Mouse (Mus musculus) intestine, embryonic 15.5 days (tissue): ENCODE data around the gene Hunk. TPM values are rescaled to one million over a fixed set of nuclear protein-coding genes. Genes with fewer than 3 reads are reported as not detected.

Experiments used
- ATAC-seq: fragments of 200-750 bp; cut with Nextera tagmentation; 2 replicates; pipeline ENCODE4 v1.8.0; 2017; ENCODE audit warnings: moderate TSS enrichment, moderate library complexity
- H3K27ac ChIP-seq: fragments of 300-500 bp; sonication (generic); 2 replicates; pipeline ENCODE4 v1.5.1; 2015; ENCODE audit warnings: mild to moderate bottlenecking, inconsistent platforms
- H3K27me3 ChIP-seq: fragments of 300-500 bp; sonication (generic); replicated peaks from 2 replicates; pipeline ENCODE4 v1.6.1; 2015; ENCODE audit warnings: inconsistent platforms
- H3K36me3 ChIP-seq: fragments of 300-500 bp; sonication (generic); 2 replicates; pipeline ENCODE4 v1.6.1; 2015; ENCODE audit warnings: inconsistent platforms
- H3K4me1 ChIP-seq: fragments of 300-500 bp; sonication (generic); replicated peaks from 2 replicates; pipeline ENCODE4 v1.6.1; 2015; ENCODE audit warnings: inconsistent platforms
- H3K4me2 ChIP-seq: fragments of 300-500 bp; sonication (generic); replicated peaks from 2 replicates; pipeline ENCODE4 v1.6.1; 2015; ENCODE audit warnings: mild to moderate bottlenecking, inconsistent platforms
- H3K4me3 ChIP-seq: fragments of 300-500 bp; sonication (generic); replicated peaks from 2 replicates; pipeline ENCODE4 v1.5.1; 2015; ENCODE audit warnings: inconsistent platforms
- H3K9ac ChIP-seq: fragments of 300-500 bp; sonication (generic); 2 replicates; pipeline ENCODE4 v1.6.1; 2015; ENCODE audit warnings: inconsistent platforms
- H3K9me3 ChIP-seq: fragments of 300-500 bp; sonication (generic); 2 replicates; pipeline ENCODE4 v1.6.1; 2016; ENCODE audit warnings: inconsistent platforms
- WGBS: fragments of 180-500 bp; shearing (Covaris S2); methylation state at CpG from one replicate; pipeline ENCODE4 v1.1.7; 2015; 5-methylcytosine and 5-hydroxymethylcytosine counted together
- polyA plus RNA-seq: library from polyadenylated mRNA; unstranded; fragments of >200 nt; fragmentation: Nextera tagmentation; extraction: Ambion mirVana; gene quantifications from 2 replicates; pipeline ENCODE4 v1.2.1, GENCODE M21; 2015

Hunk gene
- polyA plus RNA-seq, 1 experiment from 2014 or later, result 6.5 TPM

DNA sequence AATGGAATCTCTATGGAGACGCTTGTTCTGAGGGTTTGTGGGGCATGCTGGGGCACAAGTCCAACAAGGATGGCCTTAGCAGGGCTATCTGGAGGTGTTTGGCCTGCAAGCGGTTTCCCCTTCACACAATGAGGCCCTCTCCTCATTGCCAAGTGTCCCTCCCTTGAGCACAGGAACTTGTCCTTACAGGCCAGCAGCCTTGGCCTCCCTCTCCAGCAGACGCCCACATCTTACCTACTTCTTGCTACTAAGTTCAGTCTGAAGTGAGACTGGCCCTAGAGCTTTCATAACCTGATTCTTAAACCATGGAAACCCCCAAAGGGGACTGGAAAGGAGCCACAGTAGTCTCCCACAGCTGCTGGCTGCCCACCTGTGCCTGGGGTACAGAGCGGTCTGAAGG is 104.3 kb downstream of the Hunk start:
- H3K4me1 ChIP-seq, result no peaks in the 10 kb centered on the region; the same call in 1 of the 2 replicates
- H3K9ac ChIP-seq, result no peak overlapping the region
- ATAC-seq, result no peak
- no peak overlapping the region for H3K27ac ChIP-seq
- WGBS, result 84% methylated on average over 4 of the region's 4 CpGs
- H3K27me3 ChIP-seq, result no peaks in the 10 kb centered on the region
- no peak overlapping the region for H3K4me2 ChIP-seq
- H3K36me3 ChIP-seq, result peaks cover 3% of the 10 kb centered on the region; the same call in 1 of the 2 replicates
- H3K9me3 ChIP-seq, result no peaks in the 10 kb centered on the region
- no peak overlapping the region for H3K4me3 ChIP-seq

DNA sequence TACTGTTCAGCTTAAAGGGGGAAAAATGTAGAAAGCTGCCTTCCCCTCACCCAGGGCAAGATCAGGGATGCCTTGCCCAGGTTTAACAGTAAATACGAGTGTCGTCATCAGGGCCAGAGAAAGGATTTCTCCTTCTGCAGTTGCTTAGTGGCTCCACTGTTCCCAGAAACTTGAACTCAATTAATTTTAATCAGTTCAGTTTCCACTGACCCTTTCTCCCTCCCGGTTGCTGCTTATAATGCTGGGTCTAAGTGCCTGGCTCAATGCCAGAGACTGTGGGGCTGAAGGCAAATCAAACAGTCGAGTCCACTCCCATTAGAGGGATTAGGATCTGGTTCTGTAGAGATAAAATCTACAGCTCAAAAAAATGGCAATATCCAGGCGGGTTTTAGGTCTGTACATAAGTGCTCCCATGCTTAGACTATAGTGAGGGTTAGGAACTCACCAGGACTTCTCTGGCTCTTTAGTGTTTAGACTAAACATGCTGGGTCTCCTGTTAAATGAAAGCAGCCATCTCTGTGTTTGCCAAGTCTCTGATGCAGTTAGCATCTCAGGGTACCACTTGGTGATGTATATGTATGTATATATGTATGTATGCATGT is 106.2 kb downstream of the Hunk start:
- Histone ChIP-seq H3K9ac (no peak overlapping the region), H3K27ac (0 out of 2 replicates have a peak overlapping the region, but pooled peaks have one; percentile 42), H3K9me3 (no peaks in the 10 kb centered on the region), H3K4me3 (no peak overlapping the region), H3K36me3 (peaks cover 3% of the 10 kb centered on the region), H3K4me2 (no peak overlapping the region), H3K27me3 (no peaks in the 10 kb centered on the region), H3K4me1 (no peaks in the 10 kb centered on the region; the same call in 1 of the 2 replicates)
- 28% methylated on average over 5 of the region's 5 CpGs for WGBS
- peak; percentile 25; the same call in 1 of the 2 replicates for ATAC-seq

DNA sequence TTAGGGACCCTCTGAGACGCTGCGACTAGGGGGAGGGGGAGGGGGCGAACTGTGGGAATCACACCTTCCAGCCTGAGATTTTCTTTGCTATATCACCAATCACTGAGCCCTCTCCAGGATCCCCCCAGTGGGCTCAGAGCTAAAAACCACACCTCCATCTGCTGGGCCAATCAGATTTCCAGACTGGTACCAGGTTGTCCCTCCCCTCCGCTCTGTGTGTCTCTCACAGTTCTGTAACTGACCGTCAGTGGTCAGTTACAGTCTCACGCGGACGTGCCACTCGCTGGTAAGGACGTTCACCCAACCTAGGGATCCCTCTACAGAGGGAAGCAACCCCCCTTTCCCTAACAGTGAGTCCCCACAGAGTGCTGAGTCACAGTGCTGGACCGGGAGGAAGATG is 111.1 kb downstream of the Hunk start:
- no peak overlapping the region for H3K4me3 ChIP-seq
- no peaks in the 10 kb centered on the region for H3K9me3 ChIP-seq
- H3K4me1 ChIP-seq, result no peaks in the 10 kb centered on the region
- WGBS, result 65% methylated on average over 11 of the region's 11 CpGs
- no peak overlapping the region for H3K9ac ChIP-seq
- H3K4me2 ChIP-seq, result no peak overlapping the region
- no peak overlapping the region for H3K27ac ChIP-seq
- peaks cover 3% of the 10 kb centered on the region for H3K36me3 ChIP-seq
- no peaks in the 10 kb centered on the region for H3K27me3 ChIP-seq
- no peak for ATAC-seq

DNA sequence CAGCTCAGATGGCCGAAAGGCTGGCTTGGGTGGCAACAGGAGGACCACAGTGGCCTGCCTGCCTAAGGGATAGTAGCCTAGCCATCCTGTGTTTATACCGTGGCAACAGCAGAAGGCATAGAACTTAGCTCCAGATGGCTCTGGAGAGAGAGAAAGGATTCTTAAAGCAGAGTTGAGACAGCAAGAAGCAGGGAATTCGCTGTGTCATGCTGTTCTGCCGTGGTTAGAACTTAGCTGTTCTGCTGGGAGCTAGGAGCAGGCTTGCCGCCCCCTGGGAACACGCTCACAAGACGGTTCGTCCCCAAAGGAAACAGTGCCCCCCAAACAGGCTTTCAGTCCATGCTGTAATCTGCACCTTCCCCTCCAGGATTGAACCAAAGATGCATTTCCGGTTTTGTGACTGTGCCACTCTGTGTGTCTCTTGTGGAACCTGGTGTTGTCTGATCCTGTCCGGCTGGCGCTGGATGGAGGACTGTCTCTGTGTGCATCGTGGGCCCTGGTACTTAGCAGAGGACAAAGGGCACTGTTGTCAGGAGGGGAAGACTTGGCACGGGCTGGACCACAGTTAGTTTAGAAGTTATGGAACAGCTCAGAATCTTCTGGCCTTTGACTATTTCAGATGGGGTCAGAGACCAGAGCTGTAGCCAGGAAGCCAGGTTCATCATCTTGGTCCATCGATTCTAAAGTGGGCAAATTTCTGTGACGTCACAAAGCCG is 112.1 kb downstream of the Hunk start:
- peaks cover 3% of the 10 kb centered on the region for H3K36me3 ChIP-seq
- H3K9me3 ChIP-seq, result no peaks in the 10 kb centered on the region
- no peak overlapping the region for H3K4me2 ChIP-seq
- 83% methylated on average over 16 of the region's 16 CpGs for WGBS
- ATAC-seq, result no peak
- H3K4me3 ChIP-seq, result no peak overlapping the region
- H3K27me3 ChIP-seq, result no peaks in the 10 kb centered on the region
- no peak overlapping the region for H3K27ac ChIP-seq
- no peak overlapping the region for H3K9ac ChIP-seq
- no peaks in the 10 kb centered on the region for H3K4me1 ChIP-seq

DNA sequence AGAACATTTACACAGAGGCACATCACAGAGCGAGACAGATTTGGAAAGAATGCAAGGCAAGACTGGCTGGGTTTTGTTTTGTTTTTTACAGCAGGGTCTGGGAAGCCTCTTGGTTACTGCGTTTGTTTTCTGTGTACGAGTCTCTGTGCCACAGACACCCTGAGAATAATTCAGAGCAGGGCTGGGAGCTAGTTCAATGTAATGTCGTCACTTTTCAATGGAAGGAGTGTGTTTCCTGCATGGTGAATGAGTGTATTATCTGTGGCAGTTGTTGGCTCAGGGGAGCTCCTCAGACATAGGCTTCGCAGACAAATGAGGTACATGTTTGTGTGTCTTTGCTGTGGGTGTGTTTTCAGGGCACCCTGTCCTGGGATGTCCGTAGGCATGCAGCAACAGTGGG is 115.0 kb downstream of the Hunk start:
- Histone ChIP-seq H3K36me3 (no peaks in the 10 kb centered on the region; the same call in 1 of the 2 replicates), H3K27ac (no peak overlapping the region), H3K4me2 (no peak overlapping the region), H3K9ac (no peak overlapping the region), H3K4me3 (no peak overlapping the region), H3K9me3 (no peaks in the 10 kb centered on the region), H3K4me1 (no peaks in the 10 kb centered on the region), H3K27me3 (no peaks in the 10 kb centered on the region)
- WGBS, result 74% methylated on average over 6 of the region's 6 CpGs
- ATAC-seq, result no peak

DNA sequence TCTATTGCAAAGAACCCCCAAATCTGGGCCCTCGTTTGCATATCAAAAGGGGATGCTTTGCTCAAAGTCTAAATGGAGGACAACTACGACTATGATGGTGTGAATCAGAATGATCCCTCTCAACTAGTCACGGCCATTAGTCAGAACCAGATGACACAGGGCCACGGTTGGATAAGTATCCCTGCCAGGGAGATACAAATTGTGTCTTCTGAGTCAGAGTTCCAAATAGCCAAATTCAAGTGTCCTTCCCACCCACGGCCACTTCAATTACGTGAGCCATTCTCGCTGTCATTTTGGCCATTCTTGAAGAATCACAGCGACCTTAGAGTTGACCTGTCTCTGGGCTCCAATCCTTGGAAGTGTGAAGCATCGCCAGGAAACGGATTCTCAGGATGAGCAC is 119.4 kb downstream of the Hunk start:
- Histone ChIP-seq H3K4me3 (no peak overlapping the region), H3K9ac (no peak overlapping the region), H3K9me3 (no peaks in the 10 kb centered on the region), H3K27ac (no peak overlapping the region), H3K4me2 (no peak overlapping the region), H3K4me1 (no peaks in the 10 kb centered on the region), H3K27me3 (no peaks in the 10 kb centered on the region), H3K36me3 (no peaks in the 10 kb centered on the region)
- 81% methylated on average over 10 of the region's 10 CpGs for WGBS
- no peak for ATAC-seq

DNA sequence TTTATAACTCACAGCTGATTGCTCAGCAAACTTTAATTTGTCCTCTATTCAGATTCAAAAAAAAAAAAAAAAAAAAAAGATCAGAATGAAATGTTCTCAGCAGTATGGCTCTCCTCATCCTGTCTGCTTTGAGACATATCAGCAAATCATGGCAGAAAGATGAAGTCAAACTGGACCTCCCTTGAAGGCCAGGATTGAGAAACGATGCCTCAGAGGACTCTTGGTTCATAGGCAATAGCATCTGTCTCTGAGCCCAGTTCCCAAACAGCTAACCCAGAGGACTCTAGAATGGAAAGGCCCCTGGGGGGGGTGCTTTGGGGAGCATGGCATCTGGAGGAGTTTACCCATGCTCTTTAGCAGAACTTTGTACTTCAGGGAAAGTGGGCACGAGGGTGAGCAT is 119.9 kb downstream of the Hunk start:
- Histone ChIP-seq H3K4me1 (no peaks in the 10 kb centered on the region; the same call in 1 of the 2 replicates), H3K36me3 (no peaks in the 10 kb centered on the region), H3K9ac (no peak overlapping the region), H3K27me3 (no peaks in the 10 kb centered on the region), H3K27ac (no peak overlapping the region), H3K4me2 (no peak overlapping the region), H3K4me3 (no peak overlapping the region), H3K9me3 (no peaks in the 10 kb centered on the region)
- WGBS, result 87% methylated on average over 2 of the region's 2 CpGs
- ATAC-seq, result no peak

DNA sequence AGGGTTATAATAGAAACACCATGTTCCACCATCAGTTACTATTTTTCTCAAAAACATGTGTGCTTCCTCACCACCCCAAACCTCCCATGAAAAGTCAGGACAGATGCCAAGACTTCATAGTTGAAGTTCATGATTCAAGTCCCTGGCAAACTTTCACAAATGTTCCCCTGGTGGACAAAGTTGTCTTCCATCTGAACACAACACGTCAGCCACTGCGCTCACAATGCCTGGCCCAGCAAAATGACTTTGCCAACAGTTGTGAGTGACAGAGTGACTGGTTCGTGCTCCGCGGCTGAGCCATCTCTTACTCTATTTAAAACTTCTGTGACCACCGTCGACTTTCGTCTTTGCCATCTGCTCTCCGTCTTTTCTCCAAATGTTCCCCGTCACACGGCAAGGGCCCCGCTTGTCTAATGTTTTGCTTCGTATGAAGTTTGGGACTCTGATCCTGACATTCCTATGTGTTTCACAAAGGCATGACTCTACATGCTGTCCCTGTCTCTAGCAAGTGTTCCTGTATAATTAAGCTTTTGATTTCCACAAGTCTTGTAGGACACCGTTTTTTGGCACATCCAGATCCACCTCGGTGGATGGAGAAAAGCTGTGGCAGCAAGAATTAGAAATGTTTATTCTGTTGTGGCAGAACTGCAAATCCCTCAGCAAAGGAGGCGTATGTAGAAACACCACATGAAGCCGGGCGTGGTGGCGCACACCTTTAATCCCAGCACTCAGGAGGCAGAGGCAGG is 125.9 kb downstream of the Hunk start:
- ATAC-seq, result no peak
- H3K4me2 ChIP-seq, result no peak overlapping the region
- no peaks in the 10 kb centered on the region for H3K27me3 ChIP-seq
- H3K9me3 ChIP-seq, result no peaks in the 10 kb centered on the region
- H3K4me3 ChIP-seq, result no peak overlapping the region
- no peak overlapping the region for H3K27ac ChIP-seq
- no peaks in the 10 kb centered on the region; the same call in 1 of the 2 replicates for H3K4me1 ChIP-seq
- H3K36me3 ChIP-seq, result no peaks in the 10 kb centered on the region
- no peak overlapping the region for H3K9ac ChIP-seq
- WGBS, result 73% methylated on average over 19 of the region's 19 CpGs

DNA sequence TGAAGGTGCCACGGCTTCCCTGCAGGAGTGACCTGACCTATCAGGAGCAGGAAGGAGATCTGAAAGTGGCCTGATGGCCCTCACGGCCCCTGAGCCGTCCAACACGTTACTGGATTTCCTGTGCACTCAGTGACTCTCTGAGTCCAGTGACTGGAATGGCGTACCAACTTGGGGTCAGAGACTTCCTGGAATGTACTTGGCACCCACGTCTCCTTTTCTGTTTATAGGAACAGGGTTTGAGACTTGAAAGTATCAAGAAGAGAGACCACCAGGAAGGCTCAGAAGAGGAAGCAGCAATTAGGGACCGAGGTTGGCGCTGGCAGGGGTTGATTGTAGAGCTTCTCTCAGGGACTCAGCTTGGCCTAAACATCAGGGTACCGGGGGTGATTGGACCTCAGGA is 131.2 kb downstream of the Hunk start:
- H3K4me2 ChIP-seq, result no peak overlapping the region
- no peaks in the 10 kb centered on the region for H3K36me3 ChIP-seq
- peaks cover 7% of the 10 kb centered on the region for H3K4me1 ChIP-seq
- H3K9ac ChIP-seq, result no peak overlapping the region
- WGBS, result 43% methylated on average over 9 of the region's 9 CpGs
- H3K27me3 ChIP-seq, result no peaks in the 10 kb centered on the region
- no peak overlapping the region for H3K4me3 ChIP-seq
- ATAC-seq, result no peak
- no peak overlapping the region for H3K27ac ChIP-seq
- H3K9me3 ChIP-seq, result no peaks in the 10 kb centered on the region

DNA sequence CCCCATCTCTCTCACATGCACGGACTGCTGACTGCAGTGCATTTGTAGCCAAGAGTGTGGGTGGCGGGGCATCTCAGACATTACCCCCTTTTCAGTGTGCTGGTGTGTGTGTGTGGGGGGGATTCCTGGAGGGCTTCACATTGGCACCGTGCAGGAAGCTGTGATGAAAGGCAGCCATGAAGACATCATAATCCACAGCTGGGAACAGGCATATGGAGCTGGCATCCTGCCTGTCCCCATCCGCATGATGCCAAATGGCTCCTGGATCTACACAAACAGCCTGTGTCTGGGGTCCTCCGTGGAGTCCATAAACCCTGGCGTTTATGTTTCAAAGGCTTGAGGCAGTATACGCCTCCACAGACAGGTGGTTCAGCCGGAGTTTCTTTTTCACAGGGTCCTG is 132.4 kb downstream of the Hunk start:
- no peaks in the 10 kb centered on the region for H3K9me3 ChIP-seq
- peaks cover 11% of the 10 kb centered on the region for H3K4me1 ChIP-seq
- H3K4me3 ChIP-seq, result no peak overlapping the region
- no peak overlapping the region for H3K9ac ChIP-seq
- no peak overlapping the region for H3K4me2 ChIP-seq
- H3K36me3 ChIP-seq, result no peaks in the 10 kb centered on the region
- WGBS, result 51% methylated on average over 8 of the region's 8 CpGs
- no peak overlapping the region for H3K27ac ChIP-seq
- no peak for ATAC-seq
- no peaks in the 10 kb centered on the region for H3K27me3 ChIP-seq

DNA sequence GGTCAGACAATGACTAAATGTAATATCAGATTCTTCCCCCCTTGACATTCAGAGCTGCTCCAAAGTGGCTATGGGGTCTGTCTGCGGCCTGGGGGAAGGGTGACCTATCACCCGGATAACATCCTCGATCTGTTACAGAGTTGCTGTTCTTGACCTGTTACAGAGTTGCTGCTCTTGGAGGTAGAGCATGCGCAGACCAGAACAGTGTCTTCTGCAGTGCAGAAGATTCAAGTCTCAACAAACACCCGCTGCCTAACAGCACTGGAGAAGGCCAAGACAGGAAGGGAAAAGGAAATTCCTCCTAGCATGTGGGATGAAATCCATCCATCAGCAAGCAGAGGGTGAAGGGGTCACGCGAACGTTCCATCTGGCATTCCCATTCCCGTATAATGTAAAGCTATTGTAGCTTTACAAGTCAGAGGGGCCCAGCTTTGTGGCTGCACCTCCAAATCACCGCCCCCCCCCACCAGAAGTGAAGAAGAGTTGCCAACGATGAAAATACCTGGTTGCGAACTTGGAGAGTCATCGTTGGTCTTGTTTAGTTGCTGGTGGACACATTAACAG is 133.0 kb downstream of the Hunk start:
- H3K4me3 ChIP-seq, result no peak overlapping the region
- no peak overlapping the region for H3K4me2 ChIP-seq
- H3K4me1 ChIP-seq, result peaks cover 17% of the 10 kb centered on the region
- H3K9ac ChIP-seq, result no peak overlapping the region
- no peaks in the 10 kb centered on the region for H3K9me3 ChIP-seq
- 61% methylated on average over 13 of the region's 13 CpGs for WGBS
- ATAC-seq, result no peak
- H3K27ac ChIP-seq, result no peak overlapping the region
- H3K27me3 ChIP-seq, result no peaks in the 10 kb centered on the region
- no peaks in the 10 kb centered on the region for H3K36me3 ChIP-seq

DNA sequence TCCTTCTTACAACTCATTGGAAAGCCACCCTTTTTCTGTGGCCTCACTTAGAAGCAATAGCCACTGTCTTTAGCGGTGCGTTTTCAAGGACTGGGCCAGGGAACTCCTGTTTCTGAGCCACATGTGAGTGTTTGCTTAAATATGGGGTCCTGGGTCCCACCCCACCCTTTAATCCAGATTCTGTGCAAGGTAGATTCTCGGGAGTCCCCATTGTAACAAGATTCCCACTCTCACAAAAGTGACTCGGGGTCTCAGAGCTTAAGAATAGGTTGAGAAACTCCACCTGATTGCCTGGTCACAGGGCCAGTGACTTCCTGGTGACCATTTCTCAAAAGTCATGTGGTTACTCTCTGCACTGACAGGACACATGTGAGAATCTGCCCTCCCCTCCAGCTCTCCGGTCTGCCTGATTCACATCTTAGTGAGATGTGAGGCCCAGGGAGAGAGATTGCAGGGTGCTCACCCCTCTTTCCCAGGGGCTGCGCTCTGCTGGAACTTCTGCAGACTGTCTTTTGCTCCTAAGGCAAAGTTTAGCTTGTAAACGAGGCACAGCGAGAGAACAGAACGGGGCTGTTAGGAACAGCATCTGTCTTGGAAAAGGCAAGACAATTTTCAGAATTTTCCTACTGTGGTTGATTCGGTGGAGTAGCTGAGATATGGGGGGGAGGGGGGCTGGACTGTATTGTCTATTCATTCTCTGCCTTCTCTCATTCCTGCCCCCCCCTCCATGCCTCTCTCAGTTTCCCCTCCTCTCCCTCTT is 135.6 kb downstream of the Hunk start:
- WGBS, result 24% methylated on average over 10 of the region's 10 CpGs

More for the DNA sequence above, 135.6 kb downstream of the Hunk start:
- no peaks in the 10 kb centered on the region for H3K36me3 ChIP-seq
- no peaks in the 10 kb centered on the region for H3K27me3 ChIP-seq
- no peak overlapping the region for H3K27ac ChIP-seq
- H3K9ac ChIP-seq, result no peak overlapping the region
- no peak overlapping the region for H3K4me2 ChIP-seq
- no peak overlapping the region for H3K4me3 ChIP-seq
- no peak for ATAC-seq
- H3K4me1 ChIP-seq, result peaks cover 17% of the 10 kb centered on the region
- no peaks in the 10 kb centered on the region for H3K9me3 ChIP-seq
